Mouse (Mus musculus) liver, postnatal 0 days (tissue): ENCODE measurements at regions not wholly inside any gene's neighbourhood (a gene's known extent, or its start where the extent isn't known, plus 50 kb on each side); places are given as distances from the start of the nearest gene placed in this dataset.

Source experiments
- CTCF ChIP-seq: sonication (generic); IDR thresholded peaks from 2 replicates; pipeline ENCODE4 v1.5.1; 2016; ENCODE audit warnings: antibody characterized with exemption, low read depth
- EP300 ChIP-seq: IDR thresholded peaks from 2 replicates; pipeline ENCODE4 v1.6.1; 2016; ENCODE audit warnings: antibody characterized with exemption, low read depth, mild to moderate bottlenecking

DNA sequence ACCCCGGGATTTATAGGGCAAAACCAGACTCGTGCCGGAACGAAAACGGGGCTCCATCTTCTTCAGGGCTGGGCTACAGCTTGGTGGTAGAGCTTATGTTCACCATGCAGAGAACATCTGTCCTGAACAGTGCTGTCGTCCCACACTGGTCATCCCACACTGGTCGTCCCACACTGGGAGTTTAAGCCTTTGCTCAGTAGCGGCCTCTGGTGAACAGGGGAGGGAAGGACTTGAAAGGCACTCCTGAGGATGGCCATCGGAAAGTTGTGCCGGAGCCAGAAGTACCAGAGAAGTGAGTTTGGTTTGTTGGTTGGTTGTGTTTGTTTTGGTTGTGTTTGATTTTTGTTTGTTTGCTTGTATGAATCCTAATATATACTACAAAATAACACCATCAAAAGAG is 56.0 kb upstream of the Ptpn13 start:
- peak; percentile 19 for TF ChIP-seq CTCF
- no peak for TF ChIP-seq EP300
